Mouse (Mus musculus) kidney, embryonic 16.5 days (tissue): ENCODE data around the gene Cd300ld. TPM values are rescaled to one million over a fixed set of nuclear protein-coding genes. Genes with fewer than 3 reads are reported as not detected.

Experiments
- ATAC-seq: fragments of 200-750 bp; cut with Nextera tagmentation; 2 replicates; pipeline ENCODE4 v1.8.0; 2017; ENCODE audit warnings: moderate TSS enrichment; ENCODE audit not compliant: low FRiP score, low TSS enrichment
- H3K27ac ChIP-seq: fragments of 300-500 bp; sonication (generic); 2 replicates; pipeline ENCODE4 v1.5.1; 2014; ENCODE audit warnings: low read length
- H3K27me3 ChIP-seq: fragments of 300-500 bp; sonication (generic); 2 replicates; pipeline ENCODE4 v1.6.1; 2014; ENCODE audit warnings: low read length, control low read depth, mixed read lengths; ENCODE audit not compliant: insufficient read depth
- H3K36me3 ChIP-seq: fragments of 300-500 bp; sonication (generic); 2 replicates; pipeline ENCODE4 v1.6.1; 2014; ENCODE audit warnings: low read length, control low read depth, mixed read lengths; ENCODE audit not compliant: insufficient read depth
- H3K4me1 ChIP-seq: fragments of 300-500 bp; sonication (generic); 2 replicates; pipeline ENCODE4 v1.6.1; 2014; ENCODE audit warnings: low read length, control low read depth, mixed read lengths; ENCODE audit not compliant: insufficient read depth
- H3K4me2 ChIP-seq: fragments of 300-500 bp; sonication (generic); replicated peaks from 2 replicates; pipeline ENCODE4 v1.6.1; 2014; ENCODE audit warnings: low read depth, low read length
- H3K4me3 ChIP-seq: fragments of 300-500 bp; sonication (generic); 2 replicates; pipeline ENCODE4 v1.5.1; 2014; ENCODE audit warnings: mild to moderate bottlenecking, low read length
- H3K9ac ChIP-seq: fragments of 300-500 bp; sonication (generic); replicated peaks from 2 replicates; pipeline ENCODE4 v1.6.1; 2014; ENCODE audit warnings: low read length
- H3K9me3 ChIP-seq: fragments of 300-500 bp; sonication (generic); 2 replicates; pipeline ENCODE4 v1.6.1; 2016; ENCODE audit warnings: low read length, control low read depth
- WGBS: fragments of 180-500 bp; shearing (Covaris S2); extraction: QIAGEN DNeasy Blood & Tissue Kit; methylation state at CpG from one replicate; pipeline ENCODE4 v1.1.7; 2014; 5-methylcytosine and 5-hydroxymethylcytosine counted together
- polyA plus RNA-seq: library from polyadenylated mRNA; unstranded; fragments of >200 nt; fragmentation: Nextera tagmentation; extraction: Ambion mirVana; gene quantifications from 2 replicates; pipeline ENCODE4 v1.2.1, GENCODE M21; 2015

The Cd300ld gene
- polyA plus RNA-seq, 1 experiment from 2014 or later = 0.36 TPM

DNA sequence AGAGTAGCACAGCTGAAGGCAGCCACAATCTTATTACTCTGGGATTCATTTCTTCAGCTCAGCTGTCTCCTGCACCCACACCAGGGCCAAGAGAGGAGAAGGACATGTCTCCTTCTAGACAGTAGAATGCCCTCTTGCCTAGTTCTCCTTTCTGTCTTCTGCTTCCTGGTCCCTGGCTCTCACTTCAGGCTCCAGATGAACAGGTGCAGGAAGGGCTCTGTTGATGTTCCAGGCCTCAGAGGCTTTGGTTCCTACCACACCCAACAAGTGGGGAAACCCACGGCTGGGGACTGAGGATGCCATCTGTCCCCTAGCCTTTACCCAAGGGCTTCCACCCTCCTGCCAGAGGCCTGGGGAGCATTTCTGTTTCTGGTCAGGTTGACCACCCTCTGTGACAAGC is 29.4 kb downstream of the Cd300ld start:
- H3K36me3 ChIP-seq = no peaks in the 10 kb centered on the region
- no peaks in the 10 kb centered on the region for H3K27me3 ChIP-seq
- 71% methylated on average over 1 of the region's 1 CpGs for WGBS
- no peak overlapping the region for H3K9ac ChIP-seq
- H3K4me1 ChIP-seq = no peaks in the 10 kb centered on the region
- no peak overlapping the region for H3K4me2 ChIP-seq
- H3K9me3 ChIP-seq = no peaks in the 10 kb centered on the region
- H3K27ac ChIP-seq = no peak overlapping the region
- ATAC-seq = no peak
- no peak overlapping the region for H3K4me3 ChIP-seq

DNA sequence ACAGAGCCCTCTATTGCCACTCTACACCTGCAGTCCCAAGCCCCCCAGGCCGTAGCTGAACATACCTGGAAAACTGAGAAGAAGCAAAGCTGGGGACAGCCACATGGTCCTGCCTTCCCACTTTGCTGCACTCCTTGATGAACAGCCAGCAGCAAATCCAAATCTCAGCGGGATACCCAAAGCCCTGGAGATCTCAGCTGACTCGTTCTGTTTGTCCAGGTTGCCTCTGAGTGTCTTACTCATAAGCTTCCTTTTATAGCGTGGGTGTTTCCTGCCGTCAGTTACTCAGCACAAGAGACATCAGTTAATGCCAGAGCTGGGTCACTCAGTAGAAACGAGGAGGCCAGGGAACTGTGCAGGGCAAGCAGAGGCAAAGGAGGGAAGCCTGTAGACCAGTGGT is 55.6 kb downstream of the Cd300ld start, which contains the start of gene Cd300lb:
Gene Cd300lb, minus strand, starts transcription at position 243 of the 400 bp plus-strand sequence.
- H3K27ac ChIP-seq = no peak within 1 kb of the TSS
- WGBS = 37% methylated on average over 6 of the region's 6 CpGs
- H3K4me2 ChIP-seq = no peak within 1 kb of the TSS
- no peaks in the 10 kb centered on the region for H3K36me3 ChIP-seq
- no peaks in the 10 kb centered on the region for H3K27me3 ChIP-seq
- no peak within 1 kb of the TSS for H3K4me3 ChIP-seq
- no peak for ATAC-seq
- H3K4me1 ChIP-seq = no peaks in the 10 kb centered on the region
- no peak within 1 kb of the TSS for H3K9ac ChIP-seq
- H3K9me3 ChIP-seq = no peaks in the 10 kb centered on the region

DNA sequence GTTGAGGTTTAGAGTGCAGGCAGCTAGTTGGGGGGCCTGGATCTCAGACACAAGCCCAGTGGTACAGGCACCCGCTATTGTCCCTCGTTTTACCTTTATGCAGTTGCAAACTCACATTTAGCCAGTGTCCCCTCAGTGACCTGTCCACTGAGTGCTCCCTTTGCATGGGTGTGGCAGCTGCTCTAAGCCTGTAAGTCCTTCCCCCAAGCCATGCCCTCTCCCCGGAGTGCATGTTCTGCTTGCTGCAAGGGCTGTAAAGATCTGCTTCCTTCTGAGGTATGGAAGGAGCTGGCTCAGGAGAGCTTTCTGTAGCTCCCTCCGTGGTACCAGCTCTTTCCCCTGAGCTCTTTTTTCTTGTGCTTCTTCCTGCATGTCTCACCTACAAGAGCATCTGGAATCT is 56.1 kb downstream of the Cd300ld start:
- H3K4me2 ChIP-seq = no peak overlapping the region
- no peak overlapping the region for H3K27ac ChIP-seq
- H3K4me1 ChIP-seq = no peaks in the 10 kb centered on the region
- no peak overlapping the region for H3K9ac ChIP-seq
- H3K27me3 ChIP-seq = no peaks in the 10 kb centered on the region
- H3K36me3 ChIP-seq = no peaks in the 10 kb centered on the region
- no peaks in the 10 kb centered on the region for H3K9me3 ChIP-seq
- no peak overlapping the region for H3K4me3 ChIP-seq
- WGBS = 71% methylated on average over 4 of the region's 4 CpGs
- no peak for ATAC-seq

Other genes starting within 250 kb of the Cd300ld start
- gene Kif19a, start 224.5 kb downstream of the Cd300ld start, polyA plus RNA-seq = 0.22 and 0.46 TPM in 2 replicates
- gene Btbd17, start 194.0 kb downstream of the Cd300ld start, polyA plus RNA-seq = 0.47 and 0.54 TPM in 2 replicates
- not detected in 2 replicates for gene Gpr142, start 191.0 kb downstream of the Cd300ld start, polyA plus RNA-seq
- 153 and 162 TPM in 2 replicates for gene Gprc5c, start 138.8 kb downstream of the Cd300ld start, polyA plus RNA-seq
- 1.8 and 2.2 TPM in 2 replicates for gene Cd300a, start 99.9 kb downstream of the Cd300ld start, polyA plus RNA-seq
- 0.32 and 0.37 TPM in 2 replicates for gene Cd300lb, start 55.5 kb downstream of the Cd300ld start, polyA plus RNA-seq
- not detected in 2 replicates for gene Cd300c, start 20.8 kb downstream of the Cd300ld start, polyA plus RNA-seq
- gene Cd300c2, start 12.0 kb upstream of the Cd300ld start, polyA plus RNA-seq = 1.6 and 2.5 TPM in 2 replicates
- not detected in 2 replicates for gene Cd300ld2, start 26.3 kb upstream of the Cd300ld start, polyA plus RNA-seq
- gene Cd300ld4, start 37.1 kb upstream of the Cd300ld start, polyA plus RNA-seq = not detected in 2 replicates
- gene Cd300ld5, start 47.8 kb upstream of the Cd300ld start, polyA plus RNA-seq = not detected in 2 replicates
- not detected in 2 replicates for gene Cd300ld3, start 58.5 kb upstream of the Cd300ld start, polyA plus RNA-seq
- gene Cd300e, start 72.3 kb upstream of the Cd300ld start, polyA plus RNA-seq = 0.10 TPM in 1 of 2 replicates, not detected in the other
- gene Rab37, start 101.5 kb upstream of the Cd300ld start, polyA plus RNA-seq = 1.7 and 2.2 TPM in 2 replicates
- gene Cd300lf, start 144.1 kb upstream of the Cd300ld start, polyA plus RNA-seq = 0.52 and 0.53 TPM in 2 replicates
- gene Slc9a3r1, start 173.4 kb upstream of the Cd300ld start, polyA plus RNA-seq = 165 and 170 TPM in 2 replicates
- 11.7 and 13.8 TPM in 2 replicates for gene Tmem104, start 197.6 kb upstream of the Cd300ld start, polyA plus RNA-seq
- 28.0 and 29.7 TPM in 2 replicates for gene Nat9, start 197.9 kb upstream of the Cd300ld start, polyA plus RNA-seq